Mouse (Mus musculus): ENCODE data around the gene Csrnp3. TPM values are rescaled to one million over a fixed set of nuclear protein-coding genes. Genes with fewer than 3 reads are reported as not detected.
A peak's percentile ranks its signal among the peaks of the same experiment; 100 is the strongest.
"Not testable (repeated sequence)": the region's sequence is repeated elsewhere in the genome, so short reads cannot be mapped to it uniquely, and the experiment has no call there.

The Csrnp3 gene
- 0.05 and 0.14 TPM in 2 replicates for polyA plus RNA-seq (2015; fragmentation: Nextera tagmentation; extraction: Ambion mirVana)

GRCm38 (mm10) chr2:65845551-65845950 is at the start of gene Csrnp3:
Gene Csrnp3, plus strand, starts transcription at chr2:65845767.
- peak within 1 kb of the TSS; percentile 11; the same call in 1 of the 2 replicates for H3K4me3 ChIP-seq (replicated peaks)
- H3K4me1 ChIP-seq (replicated peaks) = peaks cover 7% of the 10 kb centered on the region
- no peaks in the 10 kb centered on the region for H3K36me3 ChIP-seq (replicated peaks)
- no peak for ATAC-seq (ENCODE audit: insufficient read depth)
- peak within 1 kb of the TSS; percentile 43 for H3K4me2 ChIP-seq
- no peaks in the 10 kb centered on the region for H3K9me3 ChIP-seq (replicated peaks)
- peaks cover 43% of the 10 kb centered on the region for H3K27me3 ChIP-seq
- no peak within 1 kb of the TSS for H3K9ac ChIP-seq
- H3K27ac ChIP-seq (replicated peaks) = no peak within 1 kb of the TSS
- 7% methylated on average over 6 of the region's 6 CpGs for WGBS (ENCODE audit: insufficient replicate concordance)

DNA sequence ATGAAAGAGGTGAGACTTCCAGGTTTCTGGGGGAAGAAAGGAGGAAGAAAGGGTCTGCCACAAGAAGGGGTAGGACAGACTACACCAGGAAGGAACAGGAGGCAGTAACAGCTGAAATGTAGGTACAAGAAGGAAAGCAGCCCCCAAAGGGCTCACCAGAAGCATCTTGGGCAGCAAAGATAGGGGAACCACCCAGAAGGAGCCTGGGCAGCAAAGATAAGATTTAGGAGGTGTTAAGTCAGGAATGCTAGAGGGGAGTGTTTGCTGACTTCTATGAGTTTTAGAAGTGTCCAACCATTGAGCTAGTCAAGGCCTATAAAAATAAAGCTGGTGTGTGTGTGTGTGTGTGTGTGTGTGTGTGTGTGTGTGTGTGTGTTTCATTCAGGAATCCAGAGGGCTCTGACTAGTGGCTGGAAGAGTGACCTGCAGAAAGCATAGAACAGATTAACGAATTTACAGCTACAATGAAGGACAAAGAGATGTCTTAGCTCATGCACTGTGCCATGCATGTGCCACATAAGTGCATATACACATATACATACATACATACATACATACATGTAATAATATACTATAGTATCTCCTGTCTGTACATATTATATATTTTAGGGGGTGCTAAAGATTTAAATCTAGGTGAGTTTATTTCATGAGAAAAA is 44.4 kb upstream of the Csrnp3 start:
- peak overlapping the region; percentile 55 for H3K4me2 ChIP-seq
- peaks cover 5% of the 10 kb centered on the region for H3K9me3 ChIP-seq (replicated peaks)
- peak overlapping the region; percentile 90 for H3K27ac ChIP-seq (replicated peaks)
- H3K4me1 ChIP-seq (replicated peaks) = peaks cover 34% of the 10 kb centered on the region
- H3K27me3 ChIP-seq = no peaks in the 10 kb centered on the region
- 41% methylated on average over 1 of the region's 1 CpGs for WGBS (ENCODE audit: insufficient replicate concordance)
- no peaks in the 10 kb centered on the region for H3K36me3 ChIP-seq (replicated peaks)
- 0 out of 2 replicates have a peak overlapping the region, but pooled peaks have one; percentile 37 for H3K9ac ChIP-seq
- H3K4me3 ChIP-seq (replicated peaks) = no peak overlapping the region
- peak; percentile 99 for ATAC-seq (ENCODE audit: insufficient read depth)

DNA sequence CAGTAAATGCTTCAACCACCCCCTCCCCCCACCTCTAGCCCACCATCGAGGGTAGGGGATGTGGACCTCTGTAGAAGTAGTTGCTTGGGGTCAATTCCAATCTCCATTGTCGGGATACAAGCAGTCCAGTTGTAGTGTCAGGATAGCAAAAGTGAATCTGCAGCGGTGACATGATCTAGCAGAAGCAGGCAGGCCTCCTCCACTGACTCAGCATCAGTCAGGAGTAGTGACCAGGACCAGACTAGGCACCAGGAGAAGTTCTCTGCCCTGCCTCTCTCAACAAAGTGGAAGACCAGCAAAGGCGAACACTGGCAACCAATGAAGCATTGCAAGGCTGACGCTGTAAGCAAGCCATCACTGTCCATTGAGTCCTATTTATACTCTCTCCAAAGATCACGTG is 39.0 kb upstream of the Csrnp3 start:
- Histone ChIP-seq H3K36me3 (replicated peaks) (no peaks in the 10 kb centered on the region), H3K4me3 (replicated peaks) (no peak overlapping the region), H3K4me2 (no peak overlapping the region)

DNA sequence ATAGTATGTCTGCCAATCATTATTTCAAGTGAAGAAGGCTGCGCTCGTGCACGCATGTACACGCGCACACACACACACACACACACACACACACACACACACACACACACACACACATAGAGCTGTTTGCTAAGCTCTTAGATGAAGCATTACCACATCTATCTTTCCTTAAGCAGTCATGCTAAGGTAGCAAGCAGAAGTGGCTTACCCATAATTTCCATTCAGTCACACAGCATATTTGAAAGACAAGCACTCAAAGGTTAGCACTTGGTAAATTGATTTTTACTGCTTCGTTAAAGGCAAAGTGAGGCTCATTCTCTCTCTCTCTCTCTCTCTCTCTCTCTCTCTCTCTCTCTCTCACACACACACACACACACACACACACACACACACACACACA is 34.4 kb upstream of the Csrnp3 start:
- H3K27ac ChIP-seq (replicated peaks); H3K4me2 ChIP-seq; H3K9ac ChIP-seq; H3K9me3 ChIP-seq (replicated peaks); H3K36me3 ChIP-seq (replicated peaks); ATAC-seq (ENCODE audit: insufficient read depth); H3K4me3 ChIP-seq (replicated peaks); H3K4me1 ChIP-seq (replicated peaks): not testable (repeated sequence)
- peaks cover 11% of the 10 kb centered on the region; the same call in 1 of the 2 replicates for H3K27me3 ChIP-seq
- whole genome bisulfite sequencing (ENCODE audit: insufficient replicate concordance) = 79% methylated on average over 6 of the region's 6 CpGs

More for the DNA sequence above, 39.0 kb upstream of the Csrnp3 start:
- Histone ChIP-seq H3K27ac (replicated peaks) (no peak overlapping the region), H3K4me1 (replicated peaks) (peaks cover 23% of the 10 kb centered on the region), H3K9ac (no peak overlapping the region), H3K27me3 (peaks cover under 1% of the 10 kb centered on the region; the same call in 1 of the 2 replicates), H3K9me3 (replicated peaks) (no peaks in the 10 kb centered on the region)
- 70% methylated on average over 6 of the region's 6 CpGs for WGBS (ENCODE audit: insufficient replicate concordance)
- ATAC-seq (ENCODE audit: insufficient read depth) = peak; percentile 62; the same call in 1 of the 2 replicates

DNA sequence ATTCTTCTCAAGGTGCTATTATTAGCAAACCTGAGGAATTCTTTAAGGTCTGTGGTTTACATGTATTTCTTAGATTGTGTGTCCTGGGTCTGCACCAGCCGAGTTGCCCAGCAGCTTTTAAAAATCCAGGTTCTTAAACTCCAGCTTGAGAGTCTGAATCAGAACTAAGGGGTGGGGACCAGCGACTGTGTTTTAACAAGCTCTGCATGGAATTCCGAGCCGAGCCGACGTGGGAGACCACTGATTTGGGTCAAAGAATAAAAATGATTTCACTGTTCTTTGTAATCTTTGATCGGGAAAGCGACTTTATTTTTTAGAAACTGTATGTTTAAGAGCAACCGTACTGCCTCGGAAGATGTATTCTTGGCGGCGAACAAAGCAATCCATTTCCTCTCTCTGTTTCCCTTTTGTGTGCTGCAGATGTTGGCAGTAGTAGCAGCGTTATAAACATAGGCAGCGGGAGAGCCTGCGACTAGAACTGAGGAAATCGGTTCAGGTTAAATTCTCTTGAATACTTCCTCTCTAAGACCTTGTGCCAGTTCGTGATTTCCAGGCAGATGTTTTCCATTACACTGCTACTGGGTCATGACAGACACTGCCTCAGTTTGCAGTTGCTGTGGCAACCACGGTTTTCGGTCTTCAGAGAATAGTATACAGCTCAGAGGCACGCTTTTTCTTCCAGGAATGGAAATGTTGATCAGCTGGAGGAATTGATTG is 27.3 kb upstream of the Csrnp3 start:
- ATAC-seq (ENCODE audit: insufficient read depth) = no peak
- no peak overlapping the region for H3K9ac ChIP-seq

GRCm38 (mm10) chr2:65820114-65820769 is 25.3 kb upstream of the Csrnp3 start:
- Histone ChIP-seq H3K9ac (0 out of 2 replicates have a peak overlapping the region, but pooled peaks have one; percentile 43), H3K4me3 (replicated peaks) (no peak overlapping the region; the same call in 1 of the 2 replicates), H3K4me1 (replicated peaks) (peaks cover 46% of the 10 kb centered on the region), H3K9me3 (replicated peaks) (no peaks in the 10 kb centered on the region), H3K27ac (replicated peaks) (peak overlapping the region; percentile 95), H3K4me2 (peak overlapping the region; percentile 59), H3K27me3 (no peaks in the 10 kb centered on the region), H3K36me3 (replicated peaks) (no peaks in the 10 kb centered on the region)
- peak; percentile 94 for ATAC-seq (ENCODE audit: insufficient read depth)
- WGBS (ENCODE audit: insufficient replicate concordance) = 42% methylated on average over 4 of the region's 4 CpGs

More for the DNA sequence above, 27.3 kb upstream of the Csrnp3 start:
- Histone ChIP-seq H3K36me3 (replicated peaks) (no peaks in the 10 kb centered on the region), H3K4me3 (replicated peaks) (peak overlapping the region; percentile 11; the same call in 1 of the 2 replicates), H3K4me1 (replicated peaks) (peaks cover 43% of the 10 kb centered on the region), H3K9me3 (replicated peaks) (no peaks in the 10 kb centered on the region), H3K4me2 (peak overlapping the region; percentile 39), H3K27me3 (0 out of 2 replicates have a peak, but pooled peaks cover 5% of the 10 kb centered on the region), H3K27ac (replicated peaks) (no peak overlapping the region)
- 21% methylated on average over 20 of the region's 20 CpGs for WGBS (ENCODE audit: insufficient replicate concordance)

DNA sequence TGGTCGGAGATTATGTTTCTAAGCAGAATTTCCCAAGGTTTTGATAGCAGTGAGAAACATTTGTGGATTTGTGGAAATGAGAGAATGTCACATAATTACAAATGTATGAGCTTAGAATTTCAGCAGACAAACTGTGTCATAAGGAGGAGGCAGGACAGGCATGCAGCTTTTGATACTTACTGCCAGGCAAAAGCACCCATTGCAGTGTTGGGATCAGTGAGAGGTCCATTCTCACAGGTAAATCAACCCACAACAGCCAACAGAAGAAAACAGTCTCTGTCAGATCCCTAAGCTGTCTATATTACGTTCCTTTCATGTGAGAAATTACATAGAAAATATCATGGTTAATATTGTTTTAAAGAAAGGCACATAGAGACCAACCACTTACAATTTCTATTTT is 19.3 kb upstream of the Csrnp3 start:
- Histone ChIP-seq H3K4me3 (replicated peaks) (no peak overlapping the region), H3K4me1 (replicated peaks) (peaks cover 20% of the 10 kb centered on the region), H3K27ac (replicated peaks) (no peak overlapping the region), H3K4me2 (no peak overlapping the region), H3K36me3 (replicated peaks) (no peaks in the 10 kb centered on the region), H3K27me3 (no peaks in the 10 kb centered on the region), H3K9me3 (replicated peaks) (no peaks in the 10 kb centered on the region), H3K9ac (no peak overlapping the region)
- whole genome bisulfite sequencing (ENCODE audit: insufficient replicate concordance) = 71% methylated on average over 2 of the region's 2 CpGs
- no peak for ATAC-seq (ENCODE audit: insufficient read depth)

- H3K9me3 ChIP-seq (replicated peaks) = no peaks in the 10 kb centered on the region
- no peaks in the 10 kb centered on the region for H3K27me3 ChIP-seq
- H3K4me2 ChIP-seq = no peak overlapping the region
- H3K27ac ChIP-seq (replicated peaks) = no peak overlapping the region
- no peak for ATAC-seq (ENCODE audit: insufficient read depth)
- H3K4me3 ChIP-seq (replicated peaks) = no peak overlapping the region
- no peak overlapping the region for H3K9ac ChIP-seq
- 76% methylated on average over 6 of the region's 6 CpGs for WGBS (ENCODE audit: insufficient replicate concordance)
- H3K36me3 ChIP-seq (replicated peaks) = no peaks in the 10 kb centered on the region
- peaks cover 15% of the 10 kb centered on the region for H3K4me1 ChIP-seq (replicated peaks)
Measured at GRCm38 (mm10) chr2:65826801-65827200, 18.8 kb upstream of the Csrnp3 start.

GRCm38 (mm10) chr2:65828699-65829098 is 16.9 kb upstream of the Csrnp3 start:
- 83% methylated on average over 1 of the region's 1 CpGs for WGBS (ENCODE audit: insufficient replicate concordance)
- Histone ChIP-seq H3K27ac (replicated peaks) (no peak overlapping the region), H3K4me1 (replicated peaks) (peaks cover 7% of the 10 kb centered on the region; the same call in 1 of the 2 replicates), H3K4me3 (replicated peaks) (no peak overlapping the region), H3K27me3 (no peaks in the 10 kb centered on the region), H3K9ac (no peak overlapping the region), H3K9me3 (replicated peaks) (no peaks in the 10 kb centered on the region), H3K36me3 (replicated peaks) (no peaks in the 10 kb centered on the region), H3K4me2 (no peak overlapping the region)
- peak; percentile 81 for ATAC-seq (ENCODE audit: insufficient read depth)

DNA sequence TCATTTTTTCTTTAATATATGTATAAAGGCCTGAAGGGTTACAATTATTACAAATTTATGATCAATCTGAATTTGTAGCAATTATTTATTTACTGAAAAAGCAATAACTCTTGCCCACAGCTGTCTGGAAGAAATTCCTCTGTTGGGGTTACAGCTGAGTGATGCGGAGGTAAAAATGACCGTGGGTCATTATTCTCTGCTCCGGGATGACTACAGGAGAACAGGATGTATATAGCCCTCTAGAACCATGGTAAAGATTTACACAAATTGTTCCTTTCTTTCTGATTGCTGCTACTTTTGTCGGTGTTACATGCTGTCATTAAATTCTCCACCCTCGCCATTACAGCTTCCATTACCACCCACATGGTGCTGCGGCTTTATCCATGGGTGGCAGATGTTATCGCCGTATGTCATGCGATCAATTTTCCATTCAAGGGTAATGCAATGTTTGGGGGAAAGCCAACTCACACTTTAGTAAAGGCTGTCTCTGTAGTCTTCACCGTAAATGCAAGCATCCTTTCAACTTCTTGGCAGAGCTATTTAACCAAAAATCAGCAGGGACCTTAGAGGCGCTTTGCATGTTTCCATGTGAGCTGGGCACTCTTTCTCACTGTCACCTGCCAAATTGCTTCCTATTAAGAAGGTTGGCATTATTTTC is 12.7 kb upstream of the Csrnp3 start:
- Histone ChIP-seq H3K9me3 (replicated peaks) (no peaks in the 10 kb centered on the region), H3K27me3 (no peaks in the 10 kb centered on the region), H3K4me1 (replicated peaks) (peaks cover 5% of the 10 kb centered on the region; the same call in 1 of the 2 replicates), H3K4me2 (no peak overlapping the region), H3K27ac (replicated peaks) (no peak overlapping the region), H3K36me3 (replicated peaks) (no peaks in the 10 kb centered on the region), H3K4me3 (replicated peaks) (no peak overlapping the region), H3K9ac (no peak overlapping the region)
- ATAC-seq (ENCODE audit: insufficient read depth) = no peak
- 76% methylated on average over 11 of the region's 11 CpGs for WGBS (ENCODE audit: insufficient replicate concordance)

All from liver, embryonic 15.5 days (tissue).